Mouse (Mus musculus) neural tube, embryonic 13.5 days (tissue): ENCODE measurements around the gene Vps4a. TPM values are rescaled to one million over a fixed set of nuclear protein-coding genes. Genes with fewer than 3 reads are reported as not detected.

Source experiments
- ATAC-seq: fragments of 200-750 bp; cut with Nextera tagmentation; 2 replicates; pipeline ENCODE4 v1.8.0; 2017; ENCODE audit warnings: low read depth, mild to moderate bottlenecking, moderate TSS enrichment, moderate library complexity
- H3K27ac ChIP-seq: fragments of 300-500 bp; sonication (generic); replicated peaks from 2 replicates; pipeline ENCODE4 v1.5.1; 2015; ENCODE audit warnings: moderate library complexity, mild to moderate bottlenecking, inconsistent platforms
- H3K27me3 ChIP-seq: fragments of 300-500 bp; sonication (generic); 2 replicates; pipeline ENCODE4 v1.6.1; 2015; ENCODE audit warnings: mild to moderate bottlenecking, inconsistent platforms
- H3K36me3 ChIP-seq: fragments of 300-500 bp; sonication (generic); 2 replicates; pipeline ENCODE4 v1.6.1; 2015; ENCODE audit warnings: mild to moderate bottlenecking, inconsistent platforms
- H3K4me1 ChIP-seq: fragments of 300-500 bp; sonication (generic); replicated peaks from 2 replicates; pipeline ENCODE4 v1.6.1; 2015; ENCODE audit warnings: inconsistent platforms
- H3K4me2 ChIP-seq: fragments of 300-500 bp; sonication (generic); 2 replicates; pipeline ENCODE4 v1.6.1; 2015; ENCODE audit warnings: inconsistent platforms, mild to moderate bottlenecking, moderate library complexity
- H3K4me3 ChIP-seq: fragments of 300-500 bp; sonication (generic); 2 replicates; pipeline ENCODE4 v1.5.1; 2015; ENCODE audit warnings: mild to moderate bottlenecking, inconsistent platforms
- H3K9ac ChIP-seq: fragments of 300-500 bp; sonication (generic); 2 replicates; pipeline ENCODE4 v1.6.1; 2015; ENCODE audit warnings: moderate library complexity, mild to moderate bottlenecking, inconsistent platforms
- H3K9me3 ChIP-seq: fragments of 300-500 bp; sonication (generic); 2 replicates; pipeline ENCODE4 v1.6.1; 2016; ENCODE audit warnings: inconsistent platforms
- WGBS: fragments of 180-500 bp; shearing (Covaris S2); methylation state at CpG from one replicate; pipeline ENCODE4 v1.1.7; 2015; 5-methylcytosine and 5-hydroxymethylcytosine counted together
- polyA plus RNA-seq: library from polyadenylated mRNA; unstranded; fragments of >200 nt; fragmentation: Nextera tagmentation; extraction: Ambion mirVana; gene quantifications from 2 replicates; pipeline ENCODE4 v1.2.1, GENCODE M21; 2015

The Vps4a gene
- polyA plus RNA-seq, 1 experiment from 2014 or later = 131 TPM

DNA sequence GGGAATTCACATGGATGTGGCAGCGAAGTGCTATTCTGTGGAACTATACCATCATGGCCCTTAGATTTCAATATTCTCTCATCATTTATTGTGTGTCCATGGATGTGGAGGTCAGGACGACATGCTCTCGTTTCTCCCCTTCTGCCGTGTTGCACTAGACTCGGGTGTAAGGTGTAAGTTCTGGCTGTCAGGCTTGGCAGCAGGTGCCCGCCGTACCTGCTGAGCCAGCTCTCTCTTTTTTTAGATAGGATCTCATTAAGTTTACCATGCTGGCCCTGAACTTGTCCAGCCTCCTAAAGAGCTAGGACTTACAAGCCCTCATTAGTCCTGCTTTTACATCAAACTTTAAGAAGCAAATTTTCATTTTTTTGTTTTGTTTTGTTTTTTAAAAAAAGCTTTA lies 59.5 kb downstream of the Vps4a start:
- H3K9ac ChIP-seq = no peak overlapping the region
- no peak overlapping the region for H3K27ac ChIP-seq
- 97% methylated on average over 7 of the region's 7 CpGs for WGBS
- H3K4me3 ChIP-seq = no peak overlapping the region
- no peaks in the 10 kb centered on the region for H3K27me3 ChIP-seq
- no peak for ATAC-seq
- peaks cover 61% of the 10 kb centered on the region for H3K36me3 ChIP-seq
- H3K4me1 ChIP-seq = peaks cover 26% of the 10 kb centered on the region
- no peaks in the 10 kb centered on the region for H3K9me3 ChIP-seq
- no peak overlapping the region for H3K4me2 ChIP-seq

Other genes starting within 250 kb of the Vps4a start
- gene Has3, start 161.0 kb upstream of the Vps4a start, polyA plus RNA-seq = 0.47 and 0.74 TPM in 2 replicates
- 42.2 and 46.9 TPM in 2 replicates for gene Utp4, start 137.6 kb upstream of the Vps4a start, polyA plus RNA-seq
- 7.1 and 8.0 TPM in 2 replicates for gene Sntb2, start 95.5 kb upstream of the Vps4a start, polyA plus RNA-seq
- 37.5 and 45.3 TPM in 2 replicates for gene Pdf, start 17.4 kb downstream of the Vps4a start, polyA plus RNA-seq
- gene Cog8, start 25.5 kb downstream of the Vps4a start, polyA plus RNA-seq = 42.4 TPM in 2 replicates
- 61.4 and 75.9 TPM in 2 replicates for gene Nip7, start 25.7 kb downstream of the Vps4a start, polyA plus RNA-seq
- not detected in 2 replicates for gene Tmed6, start 34.4 kb downstream of the Vps4a start, polyA plus RNA-seq
- gene Terf2, start 65.3 kb downstream of the Vps4a start, polyA plus RNA-seq = 23.3 and 25.5 TPM in 2 replicates
- 94.1 and 105 TPM in 2 replicates for gene Cyb5b, start 119.4 kb downstream of the Vps4a start, polyA plus RNA-seq